Mouse (Mus musculus) liver, adult 2 months (tissue): ENCODE measurements around the gene Lima1.

Source experiments
- CTCF ChIP-seq: fragments of 200-500 bp; IDR thresholded peaks from 2 replicates; pipeline ENCODE4 v1.5.1; 2011; ENCODE audit warnings: low read depth, low read length, control low read depth
- POLR2A ChIP-seq: fragments of 200-500 bp; IDR thresholded peaks from 2 replicates; pipeline ENCODE4 v1.6.1; 2011; ENCODE audit warnings: low read length, control low read depth; ENCODE audit not compliant: insufficient read depth; ENCODE audit errors: extremely low read depth

DNA sequence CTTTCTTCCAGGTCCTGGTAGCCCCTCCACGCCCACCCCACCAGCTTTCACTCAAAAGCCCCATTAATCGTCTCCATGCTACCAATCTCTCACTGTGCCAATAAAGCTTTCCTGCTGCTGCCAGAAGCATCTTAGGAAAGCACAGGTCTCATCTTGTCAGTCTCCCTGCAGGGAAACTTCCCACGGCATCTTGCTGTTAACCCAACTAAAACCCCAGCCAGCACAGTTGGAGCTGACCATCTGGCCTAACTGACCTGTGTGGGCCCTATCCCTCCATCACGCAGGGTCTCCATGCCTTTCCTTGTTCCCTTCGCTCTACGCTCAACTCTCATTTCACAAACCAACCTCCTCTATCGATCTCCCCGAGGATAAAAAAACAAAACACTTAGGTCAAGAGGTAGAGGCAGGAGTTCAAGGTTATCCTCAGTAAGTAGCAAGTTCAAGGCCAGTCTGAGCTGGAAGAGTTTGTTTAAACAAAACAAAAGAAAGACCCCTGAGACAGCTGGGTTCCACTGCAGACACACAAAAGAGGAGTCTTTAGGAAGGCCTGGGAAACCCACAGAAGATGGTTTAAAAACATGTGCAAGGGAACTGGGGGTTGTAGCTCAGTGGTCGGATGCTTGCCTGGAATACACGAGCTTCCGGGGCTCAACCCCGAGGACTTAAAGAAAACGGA lies 36.0 kb downstream of the Lima1 start:
- TF ChIP-seq CTCF = no peak
- TF ChIP-seq POLR2A = no peak
